Mouse (Mus musculus): ENCODE data around the gene Ccng1.

DNA sequence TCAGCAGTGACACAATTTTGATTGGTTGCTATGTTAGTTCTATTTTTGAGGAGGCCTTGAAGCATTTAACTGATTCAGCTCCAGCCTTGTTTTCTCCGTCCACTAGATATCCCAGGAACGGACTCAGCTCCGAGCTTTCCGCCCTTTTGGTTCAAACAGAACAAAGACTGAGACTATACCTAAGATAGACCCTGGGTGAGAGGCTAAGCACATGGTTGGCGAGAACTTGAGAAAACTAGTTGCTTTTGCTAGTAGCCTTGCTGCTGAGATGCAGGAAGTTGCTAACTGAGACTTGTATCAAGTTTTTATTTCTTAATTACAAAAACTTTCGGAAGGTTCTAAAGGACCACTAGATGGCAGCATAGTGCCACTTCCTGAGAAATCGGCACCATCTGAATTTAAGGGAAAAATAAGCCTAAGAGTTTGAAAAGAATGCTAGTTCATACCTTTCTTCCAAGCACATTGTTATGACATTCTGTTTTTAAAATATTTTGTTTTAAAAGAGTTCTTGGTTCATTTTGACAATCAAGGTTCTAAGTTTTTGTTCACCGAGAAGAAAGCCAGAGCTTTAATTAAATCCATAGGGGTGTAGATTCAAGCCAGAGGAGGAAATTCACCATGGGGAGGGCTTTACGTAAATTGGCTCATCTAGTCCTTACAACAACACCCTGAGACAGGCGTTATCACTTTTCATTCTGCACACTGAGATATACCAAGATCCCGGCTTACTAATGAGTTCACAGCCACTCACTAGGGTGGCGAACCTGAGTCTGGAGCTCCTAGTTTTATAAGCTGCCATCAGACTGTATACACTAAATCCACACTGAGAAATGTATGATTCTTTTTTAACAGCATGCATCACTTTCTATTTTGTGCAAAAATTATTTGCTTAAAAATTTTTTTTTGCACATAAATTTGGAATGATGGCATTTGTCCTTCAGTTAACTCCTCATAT lies 20.5 kb upstream of the Ccng1 start:
- TF ChIP-seq CTCF (IDR thresholded peaks at IDR 0.05; ENCODE audit: control insufficient read depth, insufficient read depth, low read length) (no peak), POLR2A (IDR thresholded peaks at IDR 0.05; ENCODE audit: borderline replicate concordance, control insufficient read depth, low read depth, low read length) (no peak)

Data from bone marrow, adult 2 months (tissue).